Mouse (Mus musculus) lung, adult 2 months (tissue): ENCODE data around the gene Rab7.

Experiments
- CTCF ChIP-seq: fragments of 200-500 bp; IDR thresholded peaks from 2 replicates; pipeline ENCODE4 v1.5.1; 2011; ENCODE audit warnings: mild to moderate bottlenecking, low read length, control low read depth; ENCODE audit not compliant: insufficient read depth
- POLR2A ChIP-seq: fragments of 200-500 bp; IDR thresholded peaks from 2 replicates; pipeline ENCODE4 v1.6.1; 2011; ENCODE audit warnings: low read depth, mild to moderate bottlenecking, control low read depth, low read length, borderline replicate concordance; ENCODE audit errors: extremely low read depth

DNA sequence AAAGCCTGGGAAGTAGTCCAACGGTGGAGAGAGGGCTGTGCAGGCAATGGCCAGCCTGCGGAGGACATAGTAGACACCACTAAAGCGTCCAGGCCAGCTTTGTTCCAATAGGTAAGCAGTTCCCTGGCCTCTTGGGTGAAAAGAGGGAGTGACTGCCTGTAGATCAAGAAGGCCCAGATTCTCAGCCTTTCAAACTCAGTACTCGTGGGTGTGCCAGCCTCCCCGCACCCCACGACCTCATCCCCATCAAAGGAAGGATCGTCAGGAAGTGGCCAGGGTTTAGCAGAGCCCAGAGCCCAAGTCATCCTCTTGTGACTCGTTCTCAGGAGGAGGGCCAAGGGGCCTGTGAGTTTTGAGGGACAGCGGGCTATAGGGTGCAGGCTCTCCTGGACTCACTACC, 62.6 kb downstream of the Rab7 start:
- TF ChIP-seq POLR2A (no peak), CTCF (no peak)
